Mouse (Mus musculus) kidney, adult 2 months (tissue): ENCODE results near the gene Asb15. TPM values are rescaled to one million over a fixed set of nuclear protein-coding genes. Genes with fewer than 3 reads are reported as not detected.

ENCODE experiments used
- DNase-seq: peaks from one replicate; pipeline ENCODE4 v3.0.0; 2021
- H3K27ac ChIP-seq: fragments of 200-500 bp; 2 replicates; pipeline ENCODE4 v1.5.1; 2012; ENCODE audit warnings: low read depth, low read length, control low read depth, inconsistent platforms; ENCODE audit not compliant: insufficient read depth
- H3K27me3 ChIP-seq: fragments of 200-500 bp; replicated peaks from 2 replicates; pipeline ENCODE4 v1.6.1; 2012; ENCODE audit warnings: mild to moderate bottlenecking, moderate library complexity, low read length, inconsistent platforms; ENCODE audit not compliant: control insufficient read depth, insufficient read depth
- H3K36me3 ChIP-seq: fragments of 200-500 bp; 2 replicates; pipeline ENCODE4 v1.6.1; 2012; ENCODE audit warnings: mild to moderate bottlenecking, moderate library complexity, low read length, inconsistent platforms; ENCODE audit not compliant: control insufficient read depth, insufficient read depth
- H3K4me1 ChIP-seq: fragments of 200-500 bp; 2 replicates; pipeline ENCODE4 v1.6.1; 2011; ENCODE audit warnings: low read length; ENCODE audit not compliant: control insufficient read depth, insufficient read depth
- H3K4me3 ChIP-seq: fragments of 200-500 bp; 2 replicates; pipeline ENCODE4 v1.5.1; 2011; ENCODE audit warnings: mild to moderate bottlenecking, low read depth, low read length, control low read depth; ENCODE audit not compliant: insufficient read depth
- CTCF ChIP-seq: fragments of 200-500 bp; conservative IDR thresholded peaks from 2 replicates; pipeline ENCODE4 v1.5.1; 2011; ENCODE audit warnings: low read depth, mild to moderate bottlenecking, control low read depth, low read length, moderate library complexity, mixed read lengths; ENCODE audit not compliant: insufficient read depth, insufficient read length
- POLR2A ChIP-seq: fragments of 200-500 bp; IDR thresholded peaks from one replicate; pipeline ENCODE4 v1.6.1; 2011; ENCODE audit warnings: low read depth, low read length, control low read depth
- WGBS: fragments of 180-500 bp; shearing (Covaris S2); methylation state at CpG from one replicate; pipeline ENCODE4 v1.1.7; 2018; 5-methylcytosine and 5-hydroxymethylcytosine counted together
- polyA plus RNA-seq: library from polyadenylated mRNA; depleted of rRNA; stranded (reverse); fragments of >200 nt; gene quantifications from 2 replicates; pipeline ENCODE4 v1.2.3, GENCODE M21; 2012

Gene Asb15
- polyA plus RNA-seq, 1 experiment = 3.8 TPM

- Histone ChIP-seq H3K4me3 (peak within 1 kb of the TSS; percentile 77), H3K36me3 (no peaks in the 10 kb centered on the region), H3K27ac (peak within 1 kb of the TSS; percentile 69), H3K4me1 (peaks cover 26% of the 10 kb centered on the region; the same call in 1 of the 2 replicates), H3K27me3 (no peaks in the 10 kb centered on the region)
- peak; percentile 97 for DNase-seq
- TF ChIP-seq CTCF (no peak), POLR2A (peak; percentile 79)
- WGBS = under 1% methylated on average over 53 of the region's 53 CpGs
Observed at GRCm38 (mm10) chr6:24527155-24528063, 535 bp upstream of the Asb15 start, which contains the start of gene Ndufa5. TSS of gene Ndufa5 (minus strand) at chr6:24528013.

- no peak for TF ChIP-seq POLR2A
- TF ChIP-seq CTCF = 0 out of 2 replicates have a peak, but pooled peaks have one; percentile 18
- H3K4me1 ChIP-seq = peaks cover 24% of the 10 kb centered on the region; the same call in 1 of the 2 replicates
- peak overlapping the region; percentile 84 for H3K27ac ChIP-seq
- no peaks in the 10 kb centered on the region for H3K36me3 ChIP-seq
- H3K27me3 ChIP-seq = no peaks in the 10 kb centered on the region
- WGBS = 9% methylated on average over 4 of the region's 4 CpGs
- DNase-seq = peak; percentile 78
- peak overlapping the region; percentile 29; the same call in 1 of the 2 replicates for H3K4me3 ChIP-seq
Observed at GRCm38 (mm10) chr6:24530166-24530565, 2.2 kb downstream of the Asb15 start.

DNA sequence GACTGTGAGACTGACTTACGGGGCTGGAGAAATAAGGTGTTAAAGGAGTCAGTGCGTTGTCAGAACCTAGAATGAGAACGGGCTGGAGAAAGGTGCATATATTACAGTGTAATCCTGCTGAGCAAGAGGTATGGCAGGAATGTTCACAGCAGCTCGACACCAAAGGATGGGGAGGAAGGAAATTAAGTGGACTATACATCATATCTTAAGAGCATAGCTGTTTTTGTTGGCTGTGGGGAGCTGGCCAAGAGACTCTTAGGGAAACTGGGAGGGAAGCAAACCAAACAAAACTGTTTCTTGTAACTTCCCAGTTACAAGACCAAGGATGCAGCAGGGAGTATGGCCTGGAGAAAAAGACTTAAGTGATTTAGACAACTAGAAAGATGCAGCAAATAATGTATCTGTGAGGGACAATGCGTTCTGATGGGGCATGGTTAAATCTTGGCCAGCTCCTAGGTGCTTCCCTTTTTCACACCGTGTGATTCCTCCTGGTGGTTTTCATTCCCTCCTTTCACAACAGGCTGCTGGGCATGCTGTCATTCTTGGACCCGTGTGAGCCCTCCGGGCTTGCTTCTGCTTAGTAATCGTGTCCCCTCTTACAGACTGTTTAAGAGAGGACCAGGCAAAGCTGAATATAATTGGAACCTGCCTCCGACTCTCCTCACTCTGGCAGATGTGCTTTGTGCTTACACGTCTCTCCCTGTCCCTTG lies 2.9 kb downstream of the Asb15 start:
- DNase-seq = no peak
- WGBS = 30% methylated on average over 11 of the region's 11 CpGs
- H3K36me3 ChIP-seq = no peaks in the 10 kb centered on the region
- TF ChIP-seq CTCF (no peak), POLR2A (no peak)
- H3K4me3 ChIP-seq = peak overlapping the region; percentile 29; the same call in 1 of the 2 replicates
- H3K27ac ChIP-seq = peak overlapping the region; percentile 84
- peaks cover 21% of the 10 kb centered on the region; the same call in 1 of the 2 replicates for H3K4me1 ChIP-seq
- H3K27me3 ChIP-seq = no peaks in the 10 kb centered on the region

GRCm38 (mm10) chr6:24532804-24533203 lies 4.9 kb downstream of the Asb15 start:
- H3K4me1 ChIP-seq = peaks cover 16% of the 10 kb centered on the region; the same call in 1 of the 2 replicates
- H3K36me3 ChIP-seq = no peaks in the 10 kb centered on the region
- H3K27ac ChIP-seq = no peak overlapping the region
- H3K27me3 ChIP-seq = no peaks in the 10 kb centered on the region
- TF ChIP-seq CTCF = no peak
- TF ChIP-seq POLR2A = no peak
- DNase-seq = no peak
- H3K4me3 ChIP-seq = no peak overlapping the region
- 80% methylated on average over 3 of the region's 3 CpGs for WGBS

DNA sequence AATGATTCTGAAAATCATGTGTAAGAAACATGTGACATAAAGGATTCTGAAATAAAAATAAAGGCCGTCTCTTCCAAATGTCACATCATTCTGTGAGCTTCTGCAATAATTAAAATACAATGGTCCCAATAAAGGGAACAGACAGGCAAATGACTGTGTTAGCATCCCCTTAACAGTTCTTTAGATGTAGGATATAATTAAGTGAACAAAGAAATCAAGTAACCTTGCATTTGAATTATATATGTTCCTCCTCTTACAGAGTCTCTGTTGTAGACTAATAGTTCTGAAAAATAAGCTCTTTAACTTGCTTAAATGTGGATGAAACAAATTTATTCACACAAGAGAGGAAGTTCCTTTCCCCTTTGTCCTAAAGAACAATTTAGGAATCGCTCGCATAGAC lies 10.5 kb downstream of the Asb15 start:
- Histone ChIP-seq H3K27ac (no peak overlapping the region), H3K4me3 (no peak overlapping the region), H3K27me3 (no peaks in the 10 kb centered on the region), H3K36me3 (no peaks in the 10 kb centered on the region), H3K4me1 (no peaks in the 10 kb centered on the region)
- no peak for DNase-seq
- WGBS = 81% methylated on average over 3 of the region's 3 CpGs
- TF ChIP-seq CTCF = no peak
- no peak for TF ChIP-seq POLR2A

DNA sequence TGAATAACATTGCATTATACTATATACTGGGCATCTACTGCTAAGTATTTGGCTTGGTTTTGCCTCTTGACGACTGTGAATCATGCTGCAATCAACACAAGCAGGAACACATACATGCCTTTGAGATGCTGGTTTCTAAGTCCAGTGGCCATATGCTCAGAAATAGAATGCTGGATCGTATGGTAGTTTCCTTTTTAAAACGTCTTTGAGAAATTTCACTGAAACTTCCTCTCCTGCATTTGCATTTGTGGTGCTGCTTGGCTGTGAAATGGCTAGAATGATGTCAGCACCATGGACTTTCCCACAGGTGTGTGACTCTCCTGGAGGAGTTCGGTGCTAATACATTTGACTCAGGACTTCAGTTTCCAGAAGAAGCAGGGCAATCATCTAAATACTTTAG lies 12.2 kb downstream of the Asb15 start:
- TF ChIP-seq POLR2A = no peak
- no peak for TF ChIP-seq CTCF
- 67% methylated on average over 4 of the region's 4 CpGs for WGBS
- H3K27ac ChIP-seq = no peak overlapping the region
- H3K4me1 ChIP-seq = no peaks in the 10 kb centered on the region
- no peaks in the 10 kb centered on the region for H3K27me3 ChIP-seq
- H3K36me3 ChIP-seq = no peaks in the 10 kb centered on the region
- no peak overlapping the region for H3K4me3 ChIP-seq
- DNase-seq = no peak

- Histone ChIP-seq H3K27ac (no peak overlapping the region), H3K27me3 (no peaks in the 10 kb centered on the region), H3K4me3 (no peak overlapping the region), H3K4me1 (peaks cover 7% of the 10 kb centered on the region), H3K36me3 (no peaks in the 10 kb centered on the region)
- no peak for TF ChIP-seq POLR2A
- no peak for TF ChIP-seq CTCF
- DNase-seq = no peak
Observed at GRCm38 (mm10) chr6:24542393-24542792, 14.4 kb downstream of the Asb15 start.
